Mouse (Mus musculus) megakaryocyte, embryonic 14.5 days (primary cell): ENCODE results near the gene Ass1.

Source experiments
- FLI1 ChIP-seq: IDR thresholded peaks from 2 replicates; pipeline ENCODE4 v1.6.1; 2012; ENCODE audit warnings: low read length, inconsistent platforms, mixed read lengths
- GATA1 ChIP-seq: IDR thresholded peaks from 3 replicates; pipeline ENCODE4 v1.6.1; 2012; ENCODE audit warnings: mixed read lengths, low read length, inconsistent platforms, borderline replicate concordance

DNA sequence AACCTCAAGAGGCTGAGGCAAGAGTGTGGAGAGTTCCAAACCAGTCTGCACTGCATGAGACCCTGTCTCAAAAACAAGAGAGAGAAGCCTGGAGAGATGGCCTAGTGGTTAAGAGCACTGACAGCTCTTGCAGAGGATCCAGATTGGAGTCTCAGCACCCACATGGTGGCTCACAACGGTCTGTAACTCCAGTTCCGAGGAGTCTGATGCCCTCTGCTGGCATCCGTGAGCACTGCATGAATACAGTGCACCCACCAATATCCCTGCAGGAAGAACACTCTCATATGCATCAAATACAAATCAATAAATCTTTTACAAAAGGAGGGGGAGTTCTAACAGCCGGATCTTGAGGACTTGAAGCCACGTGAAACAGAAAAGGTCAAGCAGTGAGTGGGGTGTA, 84.6 kb downstream of the Ass1 start:
- TF ChIP-seq GATA1 = no peak
- TF ChIP-seq FLI1 = no peak
